Mouse (Mus musculus) stomach, postnatal 0 days (tissue): Measurements from ENCODE around the gene Gm17324. TPM values are rescaled to one million over a fixed set of nuclear protein-coding genes. Genes with fewer than 3 reads are reported as not detected.

ENCODE experiments used
- ATAC-seq: fragments of 200-750 bp; cut with Nextera tagmentation; 2 replicates; pipeline ENCODE4 v1.8.0; 2017; ENCODE audit not compliant: low FRiP score, low TSS enrichment
- DNase-seq: peaks from one replicate; pipeline ENCODE4 v3.0.0-alpha.2; 2016; ENCODE audit warnings: low spot score
- H3K27ac ChIP-seq: fragments of 300-500 bp; sonication (generic); replicated peaks from 2 replicates; pipeline ENCODE4 v1.5.1; 2014; ENCODE audit warnings: mild to moderate bottlenecking, control low read depth
- H3K27me3 ChIP-seq: fragments of 300-500 bp; sonication (generic); 2 replicates; pipeline ENCODE4 v1.6.1; 2014; ENCODE audit warnings: low read length; ENCODE audit not compliant: control insufficient read depth, insufficient read depth
- H3K36me3 ChIP-seq: fragments of 300-500 bp; sonication (generic); 2 replicates; pipeline ENCODE4 v1.6.1; 2014; ENCODE audit warnings: low read length, mixed read lengths; ENCODE audit not compliant: control insufficient read depth, insufficient read depth
- H3K4me1 ChIP-seq: fragments of 300-500 bp; sonication (generic); replicated peaks from 2 replicates; pipeline ENCODE4 v1.6.1; 2014; ENCODE audit warnings: antibody characterized with exemption; ENCODE audit not compliant: control insufficient read depth, insufficient read depth
- H3K4me2 ChIP-seq: fragments of 300-500 bp; sonication (generic); replicated peaks from 2 replicates; pipeline ENCODE4 v1.6.1; 2014; ENCODE audit warnings: low read depth, mild to moderate bottlenecking, control low read depth, moderate library complexity
- H3K4me3 ChIP-seq: fragments of 300-500 bp; sonication (generic); 2 replicates; pipeline ENCODE4 v1.5.1; 2014; ENCODE audit warnings: low read depth, low read length, control low read depth
- H3K9ac ChIP-seq: fragments of 300-500 bp; sonication (generic); 2 replicates; pipeline ENCODE4 v1.6.1; 2014; ENCODE audit warnings: mild to moderate bottlenecking, low read length, control low read depth, mixed read lengths
- H3K9me3 ChIP-seq: fragments of 300-500 bp; sonication (generic); 2 replicates; pipeline ENCODE4 v1.6.1; 2016; ENCODE audit warnings: low read length; ENCODE audit not compliant: control insufficient read depth
- CTCF ChIP-seq: IDR thresholded peaks from 2 replicates; pipeline ENCODE4 v1.5.1; 2016; ENCODE audit warnings: antibody characterized with exemption, low read depth, mild to moderate bottlenecking, moderate library complexity
- EP300 ChIP-seq: optimal IDR thresholded peaks from 2 replicates; pipeline ENCODE3; 2016; ENCODE audit warnings: antibody characterized with exemption
- WGBS: fragments of 180-500 bp; shearing (Covaris S2); extraction: QIAGEN DNeasy Blood & Tissue Kit; methylation state at CpG from one replicate; pipeline ENCODE4 v1.1.7; 2014; 5-methylcytosine and 5-hydroxymethylcytosine counted together
- polyA plus RNA-seq: library from polyadenylated mRNA; unstranded; fragments of >200 nt; fragmentation: Nextera tagmentation; extraction: Ambion mirVana; gene quantifications from 2 replicates; pipeline ENCODE4 v1.2.1, GENCODE M21; 2015

Gm17324 gene
- polyA plus RNA-seq, 1 experiment from 2014 or later, result 0.72 TPM

DNA sequence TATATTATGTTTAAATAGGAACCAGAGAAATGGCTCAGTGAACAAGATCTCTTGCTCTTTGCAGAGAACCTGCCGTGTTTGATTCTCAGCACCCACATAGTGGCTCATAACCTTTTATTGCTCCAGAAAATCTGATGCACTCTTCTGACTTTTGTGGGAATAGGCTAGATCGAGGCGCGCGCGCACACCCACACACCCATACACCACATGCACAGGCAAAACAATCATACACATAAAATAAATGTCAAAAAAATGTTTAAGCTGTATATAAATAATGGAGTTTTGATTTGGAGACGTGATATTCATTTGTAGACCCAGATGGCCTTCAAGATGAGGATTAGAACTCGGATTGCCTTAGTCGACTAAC lies 997 bp downstream of the Gm17324 start:
- TF ChIP-seq EP300, result no peak
- no peak for TF ChIP-seq CTCF
- WGBS, result 31% methylated on average over 9 of the region's 9 CpGs
- ATAC-seq, result no peak

GRCm38 (mm10) chr9:78442579-78443392 lies 5.8 kb downstream of the Gm17324 start, which contains the start of gene Cgas:
Cgas (minus strand) TSS chr9:78443237.
- DNase-seq, result peak; percentile 59
- peak; percentile 67 for ATAC-seq
- H3K9me3 ChIP-seq, result no peaks in the 10 kb centered on the region
- H3K27me3 ChIP-seq, result no peaks in the 10 kb centered on the region
- peak within 1 kb of the TSS; percentile 94 for H3K4me2 ChIP-seq
- peak within 1 kb of the TSS; percentile 63 for H3K4me3 ChIP-seq
- H3K36me3 ChIP-seq, result no peaks in the 10 kb centered on the region
- 0 out of 2 replicates have a peak within 1 kb of the TSS, but pooled peaks have one; percentile 24 for H3K27ac ChIP-seq
- H3K9ac ChIP-seq, result peak within 1 kb of the TSS; percentile 70
- WGBS, result under 1% methylated on average over 75 of the region's 81 CpGs
- TF ChIP-seq EP300, result no peak
- no peak for TF ChIP-seq CTCF
- no peaks in the 10 kb centered on the region for H3K4me1 ChIP-seq

More for the DNA sequence above, 997 bp downstream of the Gm17324 start:
- H3K27me3 ChIP-seq, result no peaks in the 10 kb centered on the region
- DNase-seq, result no peak
- H3K36me3 ChIP-seq, result peaks cover 2% of the 10 kb centered on the region
- H3K4me1 ChIP-seq, result no peaks in the 10 kb centered on the region
- H3K9me3 ChIP-seq, result no peaks in the 10 kb centered on the region
- H3K27ac ChIP-seq, result peak overlapping the region; percentile 95; the same call in 1 of the 2 replicates
- peak overlapping the region; percentile 90; the same call in 1 of the 2 replicates for H3K9ac ChIP-seq
- H3K4me2 ChIP-seq, result peak overlapping the region; percentile 70
- peak overlapping the region; percentile 97 for H3K4me3 ChIP-seq

GRCm38 (mm10) chr9:78442237-78442578 lies 6.4 kb downstream of the Gm17324 start:
- DNase-seq (no peak), ATAC-seq (peak; percentile 43; the same call in 1 of the 2 replicates)
- Histone ChIP-seq H3K27ac (no peak overlapping the region), H3K4me2 (peak overlapping the region; percentile 94), H3K9me3 (no peaks in the 10 kb centered on the region), H3K36me3 (no peaks in the 10 kb centered on the region), H3K4me3 (peak overlapping the region; percentile 63), H3K27me3 (no peaks in the 10 kb centered on the region), H3K9ac (peak overlapping the region; percentile 70), H3K4me1 (no peaks in the 10 kb centered on the region)
- 9% methylated on average over 9 of the region's 9 CpGs for WGBS
- TF ChIP-seq EP300 (no peak), CTCF (no peak)

DNA sequence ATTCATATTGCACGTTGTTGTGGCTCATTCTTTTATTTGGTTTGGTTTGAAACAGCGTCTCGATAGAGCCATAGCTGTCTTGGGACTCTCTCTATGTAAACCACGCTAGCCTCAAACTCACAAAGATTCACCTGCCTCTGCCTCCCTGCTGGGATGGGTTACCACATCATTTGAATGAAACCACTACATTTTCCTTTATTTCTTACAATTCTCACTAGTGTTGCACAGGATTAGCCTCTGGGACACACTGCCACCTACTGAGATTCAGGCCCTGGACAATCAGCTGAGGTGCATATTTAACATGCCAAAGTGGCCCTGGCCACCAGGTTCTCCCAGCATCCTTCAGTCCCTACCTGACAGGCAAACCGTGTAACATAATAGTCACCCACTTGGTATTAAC lies 9.2 kb downstream of the Gm17324 start:
- Histone ChIP-seq H3K9me3 (no peaks in the 10 kb centered on the region), H3K36me3 (no peaks in the 10 kb centered on the region), H3K27ac (no peak overlapping the region), H3K4me1 (no peaks in the 10 kb centered on the region), H3K9ac (no peak overlapping the region), H3K27me3 (no peaks in the 10 kb centered on the region), H3K4me2 (no peak overlapping the region), H3K4me3 (no peak overlapping the region)
- ATAC-seq, result no peak
- TF ChIP-seq CTCF, result peak; percentile 34
- no peak for TF ChIP-seq EP300
- no peak for DNase-seq
- 68% methylated on average over 5 of the region's 5 CpGs for WGBS

DNA sequence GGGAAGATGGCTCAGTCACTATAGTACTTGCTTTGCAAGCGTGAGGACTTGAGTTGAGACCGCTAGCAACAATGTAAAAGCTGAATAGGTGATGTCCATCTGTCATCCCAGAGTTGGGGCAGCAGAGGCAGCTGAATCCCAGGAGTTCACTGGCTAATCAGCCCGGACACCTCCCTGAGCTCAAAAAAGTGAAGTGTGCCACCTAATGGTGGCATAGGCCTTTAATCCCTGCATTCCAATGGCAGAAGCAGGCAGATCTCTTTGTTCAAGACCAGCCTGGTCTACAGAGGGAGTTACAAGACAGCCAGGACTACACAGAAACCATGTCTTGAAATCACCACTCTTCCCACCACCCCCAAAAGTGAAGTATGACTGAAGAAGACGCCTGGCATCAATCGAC lies 16.1 kb downstream of the Gm17324 start:
- H3K9me3 ChIP-seq, result no peaks in the 10 kb centered on the region
- no peaks in the 10 kb centered on the region for H3K27me3 ChIP-seq
- no peak overlapping the region for H3K4me3 ChIP-seq
- DNase-seq, result no peak
- H3K27ac ChIP-seq, result no peak overlapping the region
- no peak for TF ChIP-seq EP300
- TF ChIP-seq CTCF, result peak; percentile 18
- no peak for ATAC-seq
- H3K4me2 ChIP-seq, result no peak overlapping the region
- no peak overlapping the region for H3K9ac ChIP-seq
- H3K4me1 ChIP-seq, result no peaks in the 10 kb centered on the region
- H3K36me3 ChIP-seq, result no peaks in the 10 kb centered on the region
- 91% methylated on average over 5 of the region's 5 CpGs for WGBS

GRCm38 (mm10) chr9:78430486-78430885 lies 18.1 kb downstream of the Gm17324 start:
- Histone ChIP-seq H3K4me2 (no peak overlapping the region), H3K36me3 (no peaks in the 10 kb centered on the region), H3K27me3 (no peaks in the 10 kb centered on the region), H3K9ac (no peak overlapping the region), H3K4me1 (no peaks in the 10 kb centered on the region), H3K27ac (no peak overlapping the region), H3K9me3 (no peaks in the 10 kb centered on the region), H3K4me3 (no peak overlapping the region)
- no peak for ATAC-seq
- no peak for TF ChIP-seq EP300
- no peak for TF ChIP-seq CTCF
- 72% methylated on average over 6 of the region's 6 CpGs for WGBS
- no peak for DNase-seq
